Mouse (Mus musculus): ENCODE measurements around the gene Myo16. TPM values are rescaled to one million over a fixed set of nuclear protein-coding genes. Genes with fewer than 3 reads are reported as not detected.

The Myo16 gene
- polyA plus RNA-seq, 1 experiment, result 0.08 TPM

- DNase-seq, result no peak
- Histone ChIP-seq H3K4me1 (ENCODE audit: control insufficient read depth, insufficient read depth, low read length) (no peaks in the 10 kb centered on the region), H3K4me3 (ENCODE audit: insufficient read depth, low read depth, low read length) (no peak overlapping the region), H3K27me3 (replicated peaks; ENCODE audit: control insufficient read depth, insufficient read depth, low read length) (no peaks in the 10 kb centered on the region; the same call in 1 of the 2 replicates), H3K27ac (ENCODE audit: insufficient read depth, low read depth, low read length) (no peak overlapping the region), H3K36me3 (ENCODE audit: control insufficient read depth, insufficient read depth, low read length) (no peaks in the 10 kb centered on the region)
- no peak for TF ChIP-seq CTCF (conservative IDR thresholded peaks at IDR 0.05; ENCODE audit: insufficient read depth, insufficient read length, low read depth, low read length)
- no peak for TF ChIP-seq POLR2A (IDR thresholded peaks at IDR 0.05; ENCODE audit: low read depth, low read length)
- whole genome bisulfite sequencing, result 88% methylated on average over 7 of the region's 7 CpGs
Observed at GRCm38 (mm10) chr8:10391096-10391683, 237.5 kb downstream of the Myo16 start.

DNA sequence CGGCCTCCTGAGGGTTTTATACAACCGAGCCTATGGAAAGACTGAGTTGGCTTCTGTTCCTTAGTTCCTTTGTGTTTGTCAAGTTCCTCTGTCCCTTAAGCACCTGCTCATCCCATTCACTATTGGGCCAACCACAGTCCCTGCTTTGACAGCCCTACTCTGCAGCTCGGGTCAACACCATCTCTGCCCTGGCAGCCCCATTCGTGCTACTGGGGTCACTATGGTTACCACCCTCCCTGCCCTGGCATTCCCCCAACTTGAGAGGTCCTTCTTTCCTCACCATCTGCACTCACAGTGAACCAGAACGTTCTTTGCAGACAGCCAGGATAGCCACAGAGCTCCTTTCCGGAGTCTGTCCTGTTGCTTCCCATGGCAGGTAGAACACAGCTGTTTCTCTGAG lies 238.2 kb downstream of the Myo16 start:
- TF ChIP-seq CTCF (conservative IDR thresholded peaks at IDR 0.05; ENCODE audit: insufficient read depth, insufficient read length, low read depth, low read length) (no peak), POLR2A (IDR thresholded peaks at IDR 0.05; ENCODE audit: low read depth, low read length) (no peak)

DNA sequence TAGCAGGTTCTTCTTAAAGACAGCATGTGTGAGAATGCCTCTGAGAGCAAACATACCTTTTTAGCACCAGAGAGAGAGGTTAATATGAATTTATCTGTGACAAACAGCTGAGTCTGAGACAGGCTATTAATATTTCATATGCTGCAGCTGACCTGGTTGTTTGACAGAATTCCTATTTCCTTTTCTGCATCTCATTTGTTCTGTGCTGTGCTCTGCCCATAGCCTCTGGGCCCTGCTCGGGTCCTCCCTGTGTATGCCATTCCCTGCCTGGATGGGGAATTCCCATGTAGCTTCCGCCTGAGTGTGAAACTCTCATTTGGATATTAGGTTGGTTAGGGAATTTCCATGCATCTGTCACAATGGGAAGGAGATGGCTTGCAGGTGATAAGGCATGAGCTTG lies 240.8 kb downstream of the Myo16 start:
- WGBS, result 62% methylated on average over 2 of the region's 2 CpGs
- Histone ChIP-seq H3K27me3 (replicated peaks; ENCODE audit: control insufficient read depth, insufficient read depth, low read length) (no peaks in the 10 kb centered on the region), H3K36me3 (ENCODE audit: control insufficient read depth, insufficient read depth, low read length) (no peaks in the 10 kb centered on the region), H3K4me3 (ENCODE audit: insufficient read depth, low read depth, low read length) (no peak overlapping the region), H3K27ac (ENCODE audit: insufficient read depth, low read depth, low read length) (no peak overlapping the region), H3K4me1 (ENCODE audit: control insufficient read depth, insufficient read depth, low read length) (no peaks in the 10 kb centered on the region)
- DNase-seq, result no peak
- no peak for TF ChIP-seq POLR2A (IDR thresholded peaks at IDR 0.05; ENCODE audit: low read depth, low read length)
- no peak for TF ChIP-seq CTCF (conservative IDR thresholded peaks at IDR 0.05; ENCODE audit: insufficient read depth, insufficient read length, low read depth, low read length)

More for the DNA sequence above, 238.2 kb downstream of the Myo16 start:
- no peak overlapping the region for H3K27ac ChIP-seq (ENCODE audit: insufficient read depth, low read depth, low read length)
- H3K36me3 ChIP-seq (ENCODE audit: control insufficient read depth, insufficient read depth, low read length), result no peaks in the 10 kb centered on the region
- no peak for DNase-seq
- 65% methylated on average over 6 of the region's 6 CpGs for WGBS
- no peaks in the 10 kb centered on the region; the same call in 1 of the 2 replicates for H3K27me3 ChIP-seq (replicated peaks; ENCODE audit: control insufficient read depth, insufficient read depth, low read length)
- H3K4me3 ChIP-seq (ENCODE audit: insufficient read depth, low read depth, low read length), result no peak overlapping the region
- H3K4me1 ChIP-seq (ENCODE audit: control insufficient read depth, insufficient read depth, low read length), result no peaks in the 10 kb centered on the region

DNA sequence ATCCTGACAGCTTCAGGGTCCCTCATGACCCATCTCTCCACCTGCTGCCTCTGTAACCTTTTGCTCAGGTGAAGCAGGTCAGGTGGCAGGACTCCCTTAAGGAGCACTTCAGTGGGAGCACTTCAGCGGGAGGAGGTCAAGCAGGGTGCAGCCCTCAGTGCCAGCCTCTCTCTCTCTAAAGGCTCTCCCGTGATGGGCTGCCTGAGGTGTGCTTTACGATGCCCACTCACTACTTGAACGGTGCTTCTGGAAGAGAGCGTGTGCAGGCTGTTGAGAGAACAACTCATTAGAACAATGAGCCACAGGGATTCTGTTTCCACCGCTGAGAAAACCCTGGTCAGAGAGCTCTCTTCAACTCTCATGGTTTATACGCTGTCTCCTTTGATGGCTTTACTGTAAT lies 241.4 kb downstream of the Myo16 start:
- Histone ChIP-seq H3K27me3 (replicated peaks; ENCODE audit: control insufficient read depth, insufficient read depth, low read length) (no peaks in the 10 kb centered on the region), H3K27ac (ENCODE audit: insufficient read depth, low read depth, low read length) (no peak overlapping the region), H3K36me3 (ENCODE audit: control insufficient read depth, insufficient read depth, low read length) (no peaks in the 10 kb centered on the region), H3K4me1 (ENCODE audit: control insufficient read depth, insufficient read depth, low read length) (no peaks in the 10 kb centered on the region), H3K4me3 (ENCODE audit: insufficient read depth, low read depth, low read length) (no peak overlapping the region)
- WGBS, result 57% methylated on average over 7 of the region's 7 CpGs
- TF ChIP-seq CTCF (conservative IDR thresholded peaks at IDR 0.05; ENCODE audit: insufficient read depth, insufficient read length, low read depth, low read length) (no peak), POLR2A (IDR thresholded peaks at IDR 0.05; ENCODE audit: low read depth, low read length) (no peak)
- DNase-seq, result no peak

DNA sequence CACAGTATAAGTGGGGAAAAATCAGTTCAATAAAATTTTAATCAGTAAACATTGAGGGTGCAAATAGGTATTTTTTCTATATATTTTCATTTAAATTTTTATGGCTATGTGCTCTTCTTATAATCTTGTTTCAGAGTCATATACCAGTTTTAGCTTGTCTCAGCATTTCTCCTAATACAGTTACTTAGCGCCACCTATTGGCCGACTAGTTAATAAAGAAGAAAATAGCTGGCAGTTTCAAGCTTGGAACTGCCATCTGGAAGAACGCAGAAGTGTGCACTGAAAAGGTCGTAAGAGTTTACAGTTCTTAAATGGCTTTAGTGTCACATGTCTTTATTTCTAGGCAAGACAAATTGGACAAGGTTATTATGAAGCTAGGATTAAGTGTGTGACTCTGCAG lies 248.9 kb downstream of the Myo16 start:
- H3K4me1 ChIP-seq (ENCODE audit: control insufficient read depth, insufficient read depth, low read length), result no peaks in the 10 kb centered on the region
- H3K36me3 ChIP-seq (ENCODE audit: control insufficient read depth, insufficient read depth, low read length), result no peaks in the 10 kb centered on the region
- H3K27me3 ChIP-seq (replicated peaks; ENCODE audit: control insufficient read depth, insufficient read depth, low read length), result no peaks in the 10 kb centered on the region
- no peak overlapping the region for H3K27ac ChIP-seq (ENCODE audit: insufficient read depth, low read depth, low read length)
- no peak overlapping the region for H3K4me3 ChIP-seq (ENCODE audit: insufficient read depth, low read depth, low read length)
- DNase-seq, result peak; percentile 60
- TF ChIP-seq CTCF (conservative IDR thresholded peaks at IDR 0.05; ENCODE audit: insufficient read depth, insufficient read length, low read depth, low read length) (0 out of 2 replicates have a peak, but pooled peaks have one; percentile 21), POLR2A (IDR thresholded peaks at IDR 0.05; ENCODE audit: low read depth, low read length) (no peak)
- 4% methylated on average over 4 of the region's 4 CpGs for WGBS

DNA sequence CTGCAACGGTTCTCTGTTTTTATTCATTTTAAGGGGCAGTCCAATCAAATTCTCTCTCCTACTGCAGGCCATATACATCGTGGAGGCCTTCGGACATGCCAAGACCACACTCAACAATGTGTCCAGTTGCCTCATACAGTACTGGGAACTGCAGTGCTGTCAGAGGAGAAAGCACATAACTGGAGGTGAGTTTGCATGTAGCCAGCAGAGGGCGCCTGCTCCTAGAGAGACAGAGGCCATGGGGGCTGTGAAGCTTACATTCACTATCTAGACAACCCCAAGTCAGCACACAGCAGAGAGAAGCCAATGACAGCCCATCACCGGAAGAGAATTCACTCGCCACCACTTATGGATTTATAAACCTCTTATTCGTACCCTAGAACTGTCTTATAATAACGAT lies 251.8 kb downstream of the Myo16 start:
- Histone ChIP-seq H3K27ac (ENCODE audit: insufficient read depth, low read depth, low read length) (no peak overlapping the region), H3K4me1 (ENCODE audit: control insufficient read depth, insufficient read depth, low read length) (no peaks in the 10 kb centered on the region), H3K27me3 (replicated peaks; ENCODE audit: control insufficient read depth, insufficient read depth, low read length) (no peaks in the 10 kb centered on the region), H3K4me3 (ENCODE audit: insufficient read depth, low read depth, low read length) (no peak overlapping the region), H3K36me3 (ENCODE audit: control insufficient read depth, insufficient read depth, low read length) (no peaks in the 10 kb centered on the region)
- TF ChIP-seq CTCF (conservative IDR thresholded peaks at IDR 0.05; ENCODE audit: insufficient read depth, insufficient read length, low read depth, low read length) (peak; percentile 72), POLR2A (IDR thresholded peaks at IDR 0.05; ENCODE audit: low read depth, low read length) (no peak)
- DNase-seq, result peak; percentile 47
- 34% methylated on average over 8 of the region's 8 CpGs for WGBS

DNA sequence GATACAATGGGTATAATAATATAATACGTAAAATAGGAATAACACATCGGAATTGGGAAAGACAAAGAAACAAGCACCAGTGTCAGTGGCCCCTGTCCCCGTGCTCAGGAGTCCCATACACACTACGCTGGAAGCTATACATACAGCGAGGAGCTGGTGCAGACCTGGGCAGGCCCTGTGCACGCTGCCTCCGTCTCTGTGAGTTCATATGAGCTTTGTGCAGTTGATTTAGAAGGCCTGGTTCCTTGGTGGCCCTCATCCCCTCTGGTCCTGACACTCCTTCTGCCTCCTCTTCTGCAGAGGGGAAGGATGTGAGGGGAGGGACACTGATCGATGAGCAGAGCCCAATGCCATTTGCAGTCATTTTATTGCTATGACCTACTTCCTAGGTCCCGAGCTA lies 255.3 kb downstream of the Myo16 start:
- Histone ChIP-seq H3K27ac (ENCODE audit: insufficient read depth, low read depth, low read length) (no peak overlapping the region), H3K4me1 (ENCODE audit: control insufficient read depth, insufficient read depth, low read length) (peaks cover 3% of the 10 kb centered on the region; the same call in 1 of the 2 replicates), H3K4me3 (ENCODE audit: insufficient read depth, low read depth, low read length) (no peak overlapping the region), H3K36me3 (ENCODE audit: control insufficient read depth, insufficient read depth, low read length) (no peaks in the 10 kb centered on the region), H3K27me3 (replicated peaks; ENCODE audit: control insufficient read depth, insufficient read depth, low read length) (no peaks in the 10 kb centered on the region)
- TF ChIP-seq CTCF (conservative IDR thresholded peaks at IDR 0.05; ENCODE audit: insufficient read depth, insufficient read length, low read depth, low read length) (no peak), POLR2A (IDR thresholded peaks at IDR 0.05; ENCODE audit: low read depth, low read length) (no peak)
- 87% methylated on average over 9 of the region's 9 CpGs for WGBS
- DNase-seq, result no peak

All from kidney, adult 2 months (tissue).